Mouse (Mus musculus): ENCODE measurements at regions not wholly inside any gene's neighbourhood (a gene's known extent, or its start where the extent isn't known, plus 50 kb on each side); places are given as distances from the start of the nearest gene placed in this dataset.

DNA sequence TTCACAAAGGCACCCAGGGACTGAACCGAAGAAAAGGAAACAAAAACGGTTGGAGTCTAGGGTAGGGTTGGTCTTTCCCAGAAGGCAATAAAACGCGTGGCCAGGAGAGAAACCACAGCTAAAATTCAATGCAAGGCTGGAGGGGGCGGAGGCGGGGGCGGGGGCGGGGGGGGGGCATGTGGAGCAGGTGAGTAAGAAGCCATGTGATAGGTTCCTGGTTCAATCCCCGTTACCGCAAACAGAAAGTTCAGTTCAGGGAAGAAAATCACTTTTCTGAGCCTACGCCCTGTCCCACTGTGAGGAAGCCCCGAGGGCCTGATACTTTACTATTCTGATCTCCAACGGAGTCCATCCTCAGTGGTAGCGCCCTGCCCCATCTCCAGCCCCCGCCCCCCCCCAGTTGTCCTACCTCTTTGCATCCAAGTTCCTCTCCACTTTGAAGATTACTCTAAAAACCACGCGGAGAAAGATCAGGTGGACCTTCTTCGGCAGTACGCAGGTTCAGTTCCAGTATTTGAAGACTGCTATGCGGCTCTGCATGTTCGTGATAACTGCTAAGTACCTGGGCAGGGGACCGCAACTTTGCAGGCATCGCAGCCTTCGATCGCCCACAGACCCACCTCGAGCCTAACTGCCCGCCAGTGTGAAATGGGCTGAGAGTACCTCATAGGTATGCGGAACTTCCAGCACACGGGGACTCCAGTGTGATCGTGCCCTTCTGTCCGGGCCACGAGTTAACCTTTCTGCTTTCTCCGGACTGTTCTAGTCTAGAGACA lies 577.7 kb upstream of the Gm10131 start:
- no peak for TF ChIP-seq CTCF (IDR thresholded peaks at IDR 0.05; ENCODE audit: extremely low read depth, insufficient read depth, low read length)
- TF ChIP-seq POLR2A (IDR thresholded peaks at IDR 0.05; ENCODE audit: extremely low read depth, insufficient read depth, low read length) = no peak
- no peak overlapping the region for H3K27ac ChIP-seq (ENCODE audit: insufficient read depth, low read length)
- H3K4me1 ChIP-seq (ENCODE audit: control insufficient read depth, insufficient read depth, low read length) = peaks cover 4% of the 10 kb centered on the region; the same call in 1 of the 2 replicates
- no peak overlapping the region for H3K4me3 ChIP-seq (ENCODE audit: insufficient read depth, low read length)

DNA sequence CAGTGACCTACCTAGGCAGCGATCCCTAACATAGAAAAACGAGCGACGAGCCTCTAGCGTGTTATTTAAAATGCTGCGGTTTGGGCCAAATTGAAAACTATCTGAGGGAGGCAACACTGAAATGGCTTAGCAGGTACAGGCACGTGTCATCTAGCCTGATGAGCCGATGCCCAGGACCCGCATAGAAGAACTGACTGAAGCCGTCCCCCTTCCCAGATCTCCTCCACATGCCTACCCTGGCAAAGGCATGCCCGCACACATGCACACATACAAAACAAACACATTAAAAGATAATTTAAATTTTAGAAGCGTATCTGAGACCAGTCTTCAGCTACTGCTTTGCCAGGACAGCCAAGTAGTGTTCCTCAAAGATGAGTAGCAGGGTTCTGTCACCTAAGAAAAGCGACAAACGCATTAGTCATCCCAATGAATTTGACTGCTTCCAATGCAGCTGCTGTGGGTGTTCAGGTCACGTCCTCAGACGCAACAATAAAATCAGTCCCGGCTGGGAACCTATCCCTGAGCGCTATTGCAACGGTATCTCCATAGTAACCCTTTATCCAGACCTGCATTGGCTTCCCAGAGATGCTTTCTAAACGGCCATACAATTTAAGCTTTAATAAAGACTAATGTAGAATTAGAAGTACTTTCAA lies 577.0 kb upstream of the Gm10131 start:
- Histone ChIP-seq H3K4me1 (ENCODE audit: control insufficient read depth, insufficient read depth, low read length) (peaks cover 6% of the 10 kb centered on the region; the same call in 1 of the 2 replicates), H3K4me3 (ENCODE audit: insufficient read depth, low read length) (no peak overlapping the region), H3K27ac (ENCODE audit: insufficient read depth, low read length) (no peak overlapping the region)
- TF ChIP-seq CTCF (IDR thresholded peaks at IDR 0.05; ENCODE audit: extremely low read depth, insufficient read depth, low read length) = no peak
- TF ChIP-seq POLR2A (IDR thresholded peaks at IDR 0.05; ENCODE audit: extremely low read depth, insufficient read depth, low read length) = no peak

DNA sequence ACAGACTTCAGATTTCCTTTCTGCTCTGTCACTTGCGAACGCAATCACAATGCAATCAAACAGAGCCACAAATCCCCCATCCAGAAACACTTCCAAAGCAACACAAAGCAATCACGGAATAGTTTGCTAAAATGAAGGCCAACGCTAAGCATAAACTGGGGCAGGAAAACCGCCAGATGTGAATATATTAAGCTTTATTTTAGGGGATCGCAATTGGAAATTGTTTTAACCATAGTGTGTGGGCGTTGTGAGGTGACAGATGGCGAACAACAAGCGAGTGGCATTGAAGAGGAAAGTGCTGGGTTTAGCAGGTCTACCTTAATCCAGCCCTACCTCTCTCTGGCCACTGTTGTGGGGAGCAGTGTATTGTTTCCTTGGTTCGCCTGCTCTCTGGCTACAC lies 574.8 kb upstream of the Gm10131 start:
- no peak overlapping the region for H3K4me3 ChIP-seq (ENCODE audit: insufficient read depth, low read length)
- TF ChIP-seq POLR2A (IDR thresholded peaks at IDR 0.05; ENCODE audit: extremely low read depth, insufficient read depth, low read length) (no peak), CTCF (IDR thresholded peaks at IDR 0.05; ENCODE audit: extremely low read depth, insufficient read depth, low read length) (no peak)
- peaks cover 6% of the 10 kb centered on the region; the same call in 1 of the 2 replicates for H3K4me1 ChIP-seq (ENCODE audit: control insufficient read depth, insufficient read depth, low read length)
- no peak overlapping the region for H3K27ac ChIP-seq (ENCODE audit: insufficient read depth, low read length)

DNA sequence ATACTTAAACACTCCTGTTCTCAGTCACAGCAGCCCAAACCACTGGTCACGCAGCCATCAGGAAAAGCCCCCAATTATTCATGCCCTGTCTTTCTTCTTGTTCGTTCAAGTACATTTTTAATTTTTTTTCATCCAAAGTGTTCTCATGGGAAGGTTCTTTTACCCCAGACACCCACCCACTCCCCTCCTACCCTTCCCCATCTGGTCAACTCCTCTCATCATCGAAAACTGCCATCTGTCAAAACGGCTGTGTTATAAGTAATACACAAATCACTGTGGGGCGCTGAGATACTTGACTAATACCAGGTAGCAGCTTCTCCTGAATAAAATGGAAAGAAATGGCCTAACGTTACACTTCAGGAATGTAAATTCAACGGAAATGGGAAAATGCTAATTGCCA lies 573.1 kb upstream of the Gm10131 start:
- no peak overlapping the region for H3K4me3 ChIP-seq (ENCODE audit: insufficient read depth, low read length)
- no peak overlapping the region for H3K27ac ChIP-seq (ENCODE audit: insufficient read depth, low read length)
- H3K4me1 ChIP-seq (ENCODE audit: control insufficient read depth, insufficient read depth, low read length) = peaks cover 6% of the 10 kb centered on the region; the same call in 1 of the 2 replicates
- no peak for TF ChIP-seq CTCF (IDR thresholded peaks at IDR 0.05; ENCODE audit: extremely low read depth, insufficient read depth, low read length)

DNA sequence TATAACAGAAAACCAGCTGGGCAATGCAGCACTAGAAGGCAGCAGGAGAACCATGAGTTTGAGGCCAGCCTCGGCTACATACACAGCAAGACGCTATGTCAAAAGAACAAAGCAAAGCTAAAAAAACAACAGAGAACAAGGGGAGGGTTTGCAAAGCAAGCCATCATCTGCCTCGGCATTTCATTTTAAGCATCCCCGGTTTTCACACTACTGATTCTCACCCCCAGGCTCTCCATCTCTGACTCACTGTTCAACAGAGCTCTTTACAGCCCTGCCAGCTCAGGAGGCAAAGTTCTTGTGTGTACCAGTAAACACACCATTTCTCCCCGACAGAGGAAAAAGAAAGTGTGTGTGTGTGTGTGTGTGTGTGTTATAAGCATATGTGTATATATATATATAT lies 571.6 kb upstream of the Gm10131 start:
- 0 out of 2 replicates have a peak overlapping the region, but pooled peaks have one; percentile 10 for H3K27ac ChIP-seq (ENCODE audit: insufficient read depth, low read length)
- no peak overlapping the region for H3K4me3 ChIP-seq (ENCODE audit: insufficient read depth, low read length)
- peaks cover 6% of the 10 kb centered on the region; the same call in 1 of the 2 replicates for H3K4me1 ChIP-seq (ENCODE audit: control insufficient read depth, insufficient read depth, low read length)
- TF ChIP-seq POLR2A (IDR thresholded peaks at IDR 0.05; ENCODE audit: extremely low read depth, insufficient read depth, low read length) = no peak
- no peak for TF ChIP-seq CTCF (IDR thresholded peaks at IDR 0.05; ENCODE audit: extremely low read depth, insufficient read depth, low read length)

DNA sequence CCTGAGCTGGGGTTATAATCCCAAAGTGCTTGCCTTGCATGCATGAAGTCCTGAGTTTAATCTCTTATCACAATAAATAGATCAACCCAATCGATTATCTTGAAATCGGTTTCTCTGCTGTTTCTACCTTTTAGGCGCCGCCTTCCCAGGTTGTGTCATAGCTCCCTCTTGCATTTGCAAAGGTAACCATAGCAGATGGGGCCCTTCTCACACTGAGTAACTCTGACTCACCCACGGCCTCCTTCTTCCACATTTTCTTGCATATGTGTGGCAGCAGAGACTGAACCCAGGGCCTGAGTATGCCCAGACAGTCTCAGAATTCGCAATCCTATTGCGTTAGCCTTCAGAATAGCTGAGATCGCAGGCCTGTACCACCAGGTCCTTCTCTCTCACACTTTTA lies 570.7 kb upstream of the Gm10131 start:
- Histone ChIP-seq H3K4me1 (ENCODE audit: control insufficient read depth, insufficient read depth, low read length) (peaks cover 6% of the 10 kb centered on the region; the same call in 1 of the 2 replicates), H3K27ac (ENCODE audit: insufficient read depth, low read length) (no peak overlapping the region), H3K4me3 (ENCODE audit: insufficient read depth, low read length) (no peak overlapping the region)
- no peak for TF ChIP-seq POLR2A (IDR thresholded peaks at IDR 0.05; ENCODE audit: extremely low read depth, insufficient read depth, low read length)
- no peak for TF ChIP-seq CTCF (IDR thresholded peaks at IDR 0.05; ENCODE audit: extremely low read depth, insufficient read depth, low read length)

DNA sequence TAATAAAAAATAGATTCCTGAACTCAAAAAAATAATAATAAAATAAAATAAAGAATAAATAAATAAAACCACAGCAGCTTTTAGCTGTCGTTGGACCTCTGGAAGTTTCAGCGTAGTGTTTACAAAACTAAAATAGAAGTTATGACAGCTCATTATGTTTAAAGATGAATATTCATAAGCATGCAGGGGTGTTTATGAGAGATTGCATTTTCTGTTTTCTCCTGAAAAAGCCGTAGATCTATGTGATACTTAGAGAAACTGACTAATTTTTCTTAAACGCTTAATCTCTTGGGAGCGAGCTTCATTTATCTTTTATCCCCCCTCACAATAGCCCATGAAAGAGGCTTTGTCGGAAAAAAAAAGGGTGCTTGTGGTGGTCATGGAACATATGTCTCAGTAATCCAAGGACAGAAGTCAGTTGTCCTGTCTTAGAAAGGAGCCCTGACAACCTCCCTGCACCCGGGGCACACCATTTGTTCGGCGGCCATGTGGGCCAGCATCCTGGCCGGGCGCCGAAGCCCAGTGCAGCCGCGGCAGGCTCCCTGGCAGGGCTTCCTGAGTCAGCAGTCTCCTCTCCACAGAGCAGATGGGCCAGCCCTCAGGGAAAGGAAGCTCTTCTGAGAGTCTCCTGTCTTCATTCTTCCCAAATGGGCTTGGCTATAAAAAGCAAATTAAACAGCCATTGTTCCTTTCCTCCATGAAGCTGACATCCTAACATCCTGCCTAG lies 568.2 kb upstream of the Gm10131 start:
- 0 out of 2 replicates have a peak, but pooled peaks cover 2% of the 10 kb centered on the region for H3K4me1 ChIP-seq (ENCODE audit: control insufficient read depth, insufficient read depth, low read length)
- peak overlapping the region; percentile 4 for H3K27ac ChIP-seq (ENCODE audit: insufficient read depth, low read length)
- H3K4me3 ChIP-seq (ENCODE audit: insufficient read depth, low read length) = no peak overlapping the region
- no peak for TF ChIP-seq CTCF (IDR thresholded peaks at IDR 0.05; ENCODE audit: extremely low read depth, insufficient read depth, low read length)
- TF ChIP-seq POLR2A (IDR thresholded peaks at IDR 0.05; ENCODE audit: extremely low read depth, insufficient read depth, low read length) = no peak

DNA sequence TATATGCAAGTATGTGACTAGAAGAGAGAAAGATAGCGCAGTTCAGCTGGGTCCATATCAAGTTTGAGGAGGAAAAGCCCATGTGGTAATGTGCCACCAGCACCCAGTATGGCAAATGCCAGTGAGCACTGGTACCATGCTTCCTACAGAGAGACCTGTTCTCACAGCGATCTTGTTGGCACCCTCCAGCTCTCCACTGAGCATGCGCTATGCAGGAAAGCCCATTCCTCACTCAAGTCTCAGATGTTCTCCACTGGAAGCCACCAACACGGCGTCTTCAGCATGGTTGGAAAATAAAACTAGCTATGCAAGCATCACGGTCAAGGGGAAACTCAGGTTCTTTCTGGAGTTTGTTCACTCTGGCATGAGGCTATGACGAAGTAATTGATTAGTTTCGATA lies 567.3 kb upstream of the Gm10131 start:
- no peak for TF ChIP-seq CTCF (IDR thresholded peaks at IDR 0.05; ENCODE audit: extremely low read depth, insufficient read depth, low read length)
- no peak for TF ChIP-seq POLR2A (IDR thresholded peaks at IDR 0.05; ENCODE audit: extremely low read depth, insufficient read depth, low read length)
- H3K4me3 ChIP-seq (ENCODE audit: insufficient read depth, low read length) = no peak overlapping the region
- no peak overlapping the region for H3K27ac ChIP-seq (ENCODE audit: insufficient read depth, low read length)
- H3K4me1 ChIP-seq (ENCODE audit: control insufficient read depth, insufficient read depth, low read length) = no peaks in the 10 kb centered on the region

DNA sequence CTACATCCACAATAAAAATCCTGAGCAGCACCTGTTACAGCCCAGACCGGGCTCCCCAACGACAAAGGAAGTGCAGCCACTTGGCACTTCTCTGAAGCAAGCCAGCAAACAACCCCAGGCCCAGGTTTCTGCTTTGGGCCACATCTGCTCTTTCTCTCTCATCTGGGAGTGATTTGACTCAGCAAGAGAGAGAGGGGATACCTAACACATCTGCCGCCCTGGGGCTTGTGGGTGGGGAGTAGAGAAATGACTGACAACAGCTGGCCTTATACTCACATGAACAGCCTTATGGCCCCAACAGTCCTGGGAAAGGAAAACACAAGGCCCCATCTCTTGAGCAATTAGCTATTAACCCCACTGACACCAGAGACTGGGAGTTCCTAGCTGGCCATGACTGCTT lies 560.2 kb upstream of the Gm10131 start:
- no peak overlapping the region for H3K4me3 ChIP-seq (ENCODE audit: insufficient read depth, low read length)
- H3K27ac ChIP-seq (ENCODE audit: insufficient read depth, low read length) = no peak overlapping the region
- TF ChIP-seq CTCF (IDR thresholded peaks at IDR 0.05; ENCODE audit: extremely low read depth, insufficient read depth, low read length) = no peak
- TF ChIP-seq POLR2A (IDR thresholded peaks at IDR 0.05; ENCODE audit: extremely low read depth, insufficient read depth, low read length) = no peak
- H3K4me1 ChIP-seq (ENCODE audit: control insufficient read depth, insufficient read depth, low read length) = no peaks in the 10 kb centered on the region

All from cortical plate, adult 2 months (tissue).